ENCODE assay signal across 8 mouse cellular contexts in the genomic region with DNA sequence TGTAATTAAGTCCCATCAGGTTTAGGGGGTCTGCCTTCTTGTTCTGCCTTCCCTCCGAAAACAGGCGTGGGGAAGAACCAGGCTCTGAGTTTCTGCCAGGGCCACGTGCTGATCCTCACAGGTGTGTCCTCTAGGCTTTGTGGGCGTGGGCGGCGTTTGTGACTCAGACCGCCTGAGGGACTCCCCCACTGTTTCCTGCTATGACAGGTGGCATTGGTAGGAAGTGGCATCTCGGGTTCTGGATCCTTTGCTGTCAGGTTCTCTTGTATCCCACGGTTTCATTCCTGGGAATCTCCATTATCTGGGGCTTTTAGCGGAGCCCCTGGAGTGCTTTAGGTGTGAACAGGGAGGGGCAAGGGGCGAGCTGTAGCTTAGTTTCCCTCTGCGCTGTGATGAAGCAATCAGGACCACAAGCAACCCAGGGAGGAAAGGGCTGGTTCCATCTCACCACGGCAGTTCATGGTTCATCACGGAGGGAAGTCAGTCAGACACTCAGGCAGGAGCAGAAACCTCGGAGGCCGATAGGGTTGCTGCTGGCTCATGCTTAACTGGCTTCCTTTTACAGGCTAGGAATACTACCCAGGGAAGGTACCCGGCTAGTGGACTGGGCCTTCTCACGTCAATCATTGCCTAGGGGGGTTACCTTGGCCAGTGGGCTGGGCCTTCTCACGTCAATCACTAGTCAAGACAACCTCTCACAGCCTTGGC. TPM values are rescaled to one million over a fixed set of nuclear protein-coding genes. Genes with fewer than 3 reads are reported as not detected.
DNase-seq lines count a peak whose midpoint lies in the region; ATAC-seq lines count a peak whose summit lies in the region.
"Had no signal": no experiment of that assay in that cellular context is flagged by ENCODE, and none has a peak within 500 bp of the region (broad histone marks: within the 10 kb centered on the region; RNA-seq: fewer than 3 reads in every experiment).

No protein-coding gene starts in this region.

- peak; percentile 75 for ATAC-seq in granulocyte monocyte progenitor cell, adult 5-6 weeks (replicated peaks; ENCODE audit: poor library complexity, severe bottlenecking)

- intact Hi-C loops in heart, postnatal 14 days (cut with DNase I): no loop called here

- peak; percentile 47 to 49 for DNase-seq in right cerebral cortex, adult 2 months (ENCODE audit: low spot score in 2 of 2)
- DNase-seq in right cerebral cortex, postnatal 4 days: no peak
- peak; percentile 75 to 89 for DNase-seq in natural killer cell, adult 2 months (ENCODE audit: low spot score in 2 of 2)
- peak; percentile 82 to 88 for DNase-seq in thymus, postnatal 36 days
- no peak for DNase-seq in heart, postnatal 14 days
- DNase-seq in adrenal gland, postnatal 10 days: no peak
- DNase-seq: gastrocnemius, adult 2 months had no signal

RNA-seq across cellular contexts. Expression of a gene that starts 33.5 kb away (rescaled TPM):
- 34.9 and 56.5 TPM in 2 replicates for total RNA-seq in granulocyte monocyte progenitor cell, adult 5-6 weeks (2014; fragmentation: Nextera tagmentation)
- 36.5 and 61.2 TPM in 2 replicates for total RNA-seq in granulocyte monocyte progenitor cell, adult 5-6 weeks (2017)
- 10 to 100 TPM; 47.7 to 58.4 TPM for total RNA-seq in heart, postnatal 14 days (2021)
- total RNA-seq in adrenal gland, postnatal 10 days (2021): 100 to 1,000 TPM; 113 to 117 TPM

RNA-seq across cellular contexts. Expression of a gene that starts 33.9 kb away (rescaled TPM):
- 1,083 and 1,131 TPM in 2 replicates for total RNA-seq in granulocyte monocyte progenitor cell, adult 5-6 weeks (2014; fragmentation: Nextera tagmentation)
- 462 and 506 TPM in 2 replicates for total RNA-seq in granulocyte monocyte progenitor cell, adult 5-6 weeks (2017)
- total RNA-seq in heart, postnatal 14 days (2021): 1,000 to 10,000 TPM; 4,230 to 4,270 TPM
- 1,000 to 10,000 TPM; 2,747 to 2,903 TPM for total RNA-seq in adrenal gland, postnatal 10 days (2021)

RNA-seq across cellular contexts. Expression of a gene that starts 34.0 kb away (rescaled TPM):
- total RNA-seq in granulocyte monocyte progenitor cell, adult 5-6 weeks (2014; fragmentation: Nextera tagmentation): not detected in 2 replicates
- not detected in 2 replicates for total RNA-seq in granulocyte monocyte progenitor cell, adult 5-6 weeks (2017)
- not detected for total RNA-seq in heart, postnatal 14 days (2021)
- not detected for total RNA-seq in adrenal gland, postnatal 10 days (2021)
- total RNA-seq: gastrocnemius, adult 2 months had no signal

RNA-seq across cellular contexts. Expression of a gene that starts 34.2 kb away (rescaled TPM):
- 213 and 215 TPM in 2 replicates for total RNA-seq in granulocyte monocyte progenitor cell, adult 5-6 weeks (2014; fragmentation: Nextera tagmentation)
- total RNA-seq in granulocyte monocyte progenitor cell, adult 5-6 weeks (2017): 171 and 196 TPM in 2 replicates
- total RNA-seq in heart, postnatal 14 days (2021): 1 to 10 TPM; 3.9 to 4.3 TPM
- 10 to 100 TPM; 18.9 to 21.8 TPM for total RNA-seq in adrenal gland, postnatal 10 days (2021)

RNA-seq across cellular contexts. Expression of a gene that starts 54.5 kb away (rescaled TPM):
- not detected in 2 replicates for total RNA-seq in granulocyte monocyte progenitor cell, adult 5-6 weeks (2014; fragmentation: Nextera tagmentation)
- total RNA-seq in granulocyte monocyte progenitor cell, adult 5-6 weeks (2017): 0.60 TPM in 1 of 2 replicates, not detected in the other
- 1 to 10 TPM; 3.7 to 4.0 TPM for total RNA-seq in heart, postnatal 14 days (2021)
- 10 to 100 TPM; 28.3 to 32.8 TPM for total RNA-seq in adrenal gland, postnatal 10 days (2021)

Comparison
In these comparisons a context has a peak if more than half of its experiments do, and no peak if none do; other contexts are left out.
1. DNase-seq: peak in right cerebral cortex, adult 2 months (2 of 2), natural killer cell, adult 2 months (2 of 2) and thymus, postnatal 36 days (2 of 2); none in right cerebral cortex, postnatal 4 days (single experiment), heart, postnatal 14 days (0 of 2) and adrenal gland, postnatal 10 days (single experiment).